Mouse (Mus musculus): Measurements from ENCODE around the gene Nat8f6.
"Not testable (repeated sequence)": the region's sequence is repeated elsewhere in the genome, so short reads cannot be mapped to it uniquely, and the experiment has no call there.

The Nat8f6 gene

DNA sequence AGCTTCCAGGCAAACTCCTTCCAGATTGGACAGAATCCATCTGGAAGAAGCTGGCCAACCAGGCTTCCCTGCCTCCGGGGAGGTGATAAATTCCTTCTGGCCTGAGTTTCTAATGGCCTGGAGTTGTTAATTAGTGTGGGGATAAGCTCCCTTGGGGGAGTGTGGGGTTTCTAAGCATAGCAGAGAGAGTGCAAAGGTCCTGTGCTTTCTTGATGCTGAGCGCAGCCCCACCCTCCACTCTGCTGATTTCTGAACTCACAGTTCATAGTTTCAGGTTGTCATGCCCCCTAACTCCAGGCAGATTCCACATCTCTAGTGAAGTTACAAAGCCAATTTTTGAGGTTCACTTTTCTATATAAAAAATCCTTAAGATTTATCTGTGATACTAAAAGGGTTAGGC, 14.3 kb upstream of the Nat8f6 start:
- not testable (repeated sequence) for DNase-seq

GRCm38 (mm10) chr6:85834504-85835100, 13.8 kb upstream of the Nat8f6 start:
- DNase-seq = not testable (repeated sequence)

DNA sequence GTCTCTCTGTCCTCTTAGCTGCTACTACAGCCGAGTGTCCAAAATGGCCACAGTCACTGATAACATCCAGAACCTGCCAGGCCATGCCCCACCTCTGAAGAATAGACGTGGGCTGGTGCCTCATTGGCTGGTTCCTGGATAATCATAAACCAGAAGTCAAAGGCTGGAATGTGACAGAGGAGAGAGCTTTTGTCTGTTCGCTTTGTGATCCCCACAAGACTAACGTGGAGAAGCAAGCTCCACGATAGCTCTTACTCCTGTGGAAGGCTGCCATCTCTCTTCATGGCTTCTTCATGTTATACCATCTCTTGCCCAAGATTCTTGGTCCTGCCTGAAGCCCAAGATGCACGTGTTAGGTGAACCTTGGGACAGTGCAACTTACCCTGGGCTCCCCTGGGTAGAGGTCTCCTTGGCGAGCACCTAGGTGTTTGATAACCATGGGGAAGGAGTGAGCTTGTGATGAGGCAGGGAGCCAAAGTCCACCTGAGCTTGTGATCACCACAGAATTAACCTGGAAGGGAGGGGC, 11.1 kb upstream of the Nat8f6 start, which contains the start of gene Nat8:
TSS of gene Nat8 (minus strand) at position 287 of the 526 bp plus-strand sequence.
- DNase-seq = no peak

DNA sequence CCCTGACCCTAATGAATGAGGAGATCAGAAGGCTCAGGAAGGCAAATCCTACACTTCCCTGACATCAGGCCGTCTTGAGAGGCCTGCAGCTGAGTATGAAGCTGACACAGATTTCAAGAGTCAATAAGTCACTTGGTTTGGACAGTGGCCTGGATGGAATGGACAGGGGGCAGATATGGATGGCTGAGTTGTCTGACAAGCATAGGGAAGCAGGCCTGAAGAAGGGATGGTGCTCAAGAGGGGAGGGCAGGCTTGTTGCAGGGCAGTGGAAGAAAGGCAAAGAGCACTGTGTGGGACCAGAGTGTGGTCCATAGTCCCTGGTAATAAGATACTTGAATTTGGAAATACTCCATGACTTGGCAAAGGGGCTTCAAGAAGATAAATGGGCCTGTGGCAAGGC, 8.7 kb upstream of the Nat8f6 start:
- DNase-seq = no peak

DNA sequence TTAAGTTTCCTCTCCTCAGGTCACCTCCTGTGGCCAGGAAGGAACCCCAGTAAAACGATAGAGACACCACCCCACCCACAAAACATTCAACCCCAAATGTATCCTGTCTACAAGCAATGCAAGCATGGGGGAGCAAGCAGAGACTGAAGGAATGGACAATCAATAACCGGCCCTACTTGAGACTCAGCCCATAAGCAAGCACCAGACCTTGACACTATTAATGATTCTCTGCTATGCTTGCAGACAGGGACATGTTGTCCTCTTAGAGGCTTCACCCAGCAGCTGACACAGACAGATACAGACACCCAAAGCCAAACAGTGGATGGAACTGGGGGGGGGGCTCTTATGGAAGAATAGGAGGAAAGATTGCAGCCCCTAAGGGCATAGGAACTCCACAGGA, 5.1 kb upstream of the Nat8f6 start:
- DNase-seq = no peak

DNA sequence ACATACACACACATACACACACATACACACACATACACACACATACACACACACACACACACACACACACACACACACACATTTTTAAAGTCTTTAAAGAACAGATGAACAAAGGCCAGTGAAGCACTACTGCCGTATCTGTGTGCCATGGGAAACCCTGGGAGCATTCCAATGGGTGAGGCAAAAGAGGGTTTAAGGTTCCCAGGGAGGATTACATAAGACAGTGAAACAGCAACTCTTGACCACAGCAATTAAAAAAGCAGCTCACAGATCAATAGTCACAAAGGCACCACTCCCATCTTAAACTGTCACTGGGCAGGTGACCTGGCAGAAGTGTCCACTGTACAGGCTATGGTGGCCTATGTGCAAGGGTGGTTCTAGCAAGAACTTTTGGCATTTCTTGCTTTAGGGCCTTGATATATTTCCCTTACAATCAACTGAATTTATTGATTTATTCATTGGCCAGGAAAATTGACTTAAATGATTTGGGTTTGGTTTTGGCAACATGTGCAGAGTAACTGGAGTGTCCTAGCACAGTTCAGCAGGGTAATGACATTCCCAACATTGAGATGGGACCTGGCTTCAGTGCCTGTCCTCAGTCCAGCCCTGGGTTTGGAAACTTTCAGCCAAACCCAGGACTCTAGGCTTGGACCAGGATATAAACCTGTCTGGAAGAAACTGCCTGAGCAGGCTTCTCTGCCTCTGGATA, 2.8 kb upstream of the Nat8f6 start:
- no peak for DNase-seq

DNA sequence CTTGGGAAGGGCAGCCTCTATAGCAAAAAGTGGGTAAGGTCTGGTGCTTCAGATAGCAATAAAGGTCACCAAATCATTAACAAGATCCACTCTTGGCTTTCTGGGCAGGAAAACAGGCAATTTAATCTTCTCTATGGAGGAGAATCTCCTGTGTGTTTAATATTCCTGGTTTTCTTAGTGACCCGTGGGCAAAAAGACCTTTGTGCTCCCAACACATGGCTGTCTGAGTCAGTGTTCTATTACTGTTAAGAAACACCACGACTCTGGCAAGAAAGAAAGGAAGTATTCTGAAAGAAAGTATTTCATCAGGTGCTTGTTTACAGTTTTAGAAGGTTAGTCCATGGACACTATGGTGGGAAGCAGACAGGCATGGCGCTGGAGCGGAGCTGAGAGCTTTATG, 1.5 kb upstream of the Nat8f6 start:
- no peak for DNase-seq

DNA sequence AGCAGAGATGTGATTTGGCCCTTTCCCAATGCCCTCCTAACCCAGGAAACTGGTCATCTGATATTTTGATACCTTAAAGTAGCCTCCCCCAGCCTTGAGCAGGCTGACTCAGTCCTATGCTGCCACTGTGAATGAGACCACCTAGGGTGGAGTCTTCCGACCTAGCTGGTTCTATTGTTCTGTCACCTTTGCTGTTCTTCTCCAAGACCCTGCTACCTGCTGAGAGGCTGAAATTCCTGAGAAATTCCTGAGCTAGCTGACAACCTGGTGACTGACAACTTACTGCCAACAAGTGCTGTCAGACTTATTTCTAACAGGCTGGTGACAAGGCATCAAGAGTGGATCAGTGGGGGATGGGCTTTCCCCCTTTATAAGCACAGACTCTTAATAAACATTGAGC, 2.4 kb downstream of the Nat8f6 start:
- no peak for DNase-seq

DNA sequence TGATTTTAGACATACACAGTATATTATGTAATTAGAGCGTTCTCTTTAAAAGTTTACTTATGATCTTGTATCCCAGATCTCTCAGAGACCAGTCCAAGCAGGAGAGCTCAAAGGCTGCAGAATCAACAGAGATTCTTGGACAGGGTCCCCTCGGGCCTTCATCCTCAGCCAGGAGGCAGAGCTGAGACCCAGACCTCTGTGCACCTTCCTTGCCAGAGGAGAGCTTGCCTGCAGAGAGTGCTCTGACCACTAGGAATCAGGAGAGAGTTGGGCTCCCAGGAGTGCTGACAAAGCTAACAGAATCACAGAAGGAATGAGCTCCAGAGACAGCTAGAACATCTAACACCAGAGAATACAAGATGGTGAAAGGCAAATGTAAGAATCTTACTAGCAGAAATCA, 7.4 kb downstream of the Nat8f6 start:
- DNase-seq = no peak

DNA sequence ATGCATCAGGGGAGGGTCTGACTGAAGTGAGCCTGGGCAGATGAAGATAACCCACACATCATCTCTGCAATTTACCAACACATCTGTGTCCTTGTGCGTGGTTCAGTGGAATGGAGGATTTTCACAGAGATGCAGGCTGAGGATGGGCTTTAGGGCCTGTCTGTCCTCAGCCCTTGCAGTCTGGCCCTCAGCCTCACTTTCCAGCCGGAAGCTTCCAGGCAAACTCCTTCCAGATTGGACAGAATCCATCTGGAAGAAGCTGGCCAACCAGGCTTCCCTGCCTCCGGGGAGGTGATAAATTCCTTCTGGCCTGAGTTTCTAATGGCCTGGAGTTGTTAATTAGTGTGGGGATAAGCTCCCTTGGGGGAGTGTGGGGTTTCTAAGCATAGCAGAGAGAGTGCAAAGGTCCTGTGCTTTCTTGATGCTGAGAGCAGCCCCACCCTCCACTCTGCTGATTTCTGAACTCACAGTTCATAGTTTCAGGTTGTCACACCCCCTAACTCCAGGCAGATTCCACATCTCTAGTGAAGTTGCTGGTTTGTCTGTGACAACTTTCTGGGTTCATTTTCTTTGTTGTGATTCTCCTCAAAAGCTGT, 9.7 kb downstream of the Nat8f6 start:
- not testable (repeated sequence) for DNase-seq

DNA sequence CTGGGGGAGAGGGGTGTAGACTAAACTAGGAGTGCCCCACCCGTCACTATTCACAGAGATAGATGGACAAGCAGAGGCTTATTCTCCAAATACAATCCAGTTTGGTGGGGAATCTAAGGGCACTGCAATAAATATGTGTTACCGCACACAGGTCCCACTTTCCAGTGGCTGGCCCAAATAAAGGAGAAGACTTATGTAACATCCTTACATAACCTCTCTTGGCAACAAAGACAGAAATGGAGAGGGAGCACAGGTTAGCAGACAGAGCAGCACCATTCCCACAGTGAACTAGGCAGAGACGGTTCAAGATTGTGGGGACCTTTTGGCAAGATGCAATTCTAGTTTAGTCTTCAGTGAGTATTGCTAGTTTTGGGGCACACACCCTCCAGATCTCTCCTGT, 10.2 kb downstream of the Nat8f6 start:
- not testable (repeated sequence) for DNase-seq

DNA sequence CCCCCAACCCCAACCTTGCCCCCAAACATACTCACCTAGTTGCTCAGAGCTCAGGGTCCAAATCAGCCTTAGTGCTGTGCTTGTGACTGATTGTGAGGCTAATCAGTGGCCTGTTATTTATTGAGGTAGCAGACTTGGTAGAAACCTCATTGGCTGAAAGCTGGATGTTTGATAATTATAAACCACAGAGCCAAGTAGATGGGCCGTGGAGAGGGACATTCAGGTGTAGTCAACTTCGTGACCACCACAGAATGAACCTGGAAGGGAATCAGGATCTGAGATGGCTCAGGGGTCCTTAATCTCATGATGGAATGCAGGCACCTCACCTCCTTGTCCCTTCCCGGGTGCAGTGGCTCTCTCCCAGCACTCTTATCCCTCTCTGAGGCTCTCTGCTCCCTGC, 11.0 kb downstream of the Nat8f6 start:
- not testable (repeated sequence) for DNase-seq

DNA sequence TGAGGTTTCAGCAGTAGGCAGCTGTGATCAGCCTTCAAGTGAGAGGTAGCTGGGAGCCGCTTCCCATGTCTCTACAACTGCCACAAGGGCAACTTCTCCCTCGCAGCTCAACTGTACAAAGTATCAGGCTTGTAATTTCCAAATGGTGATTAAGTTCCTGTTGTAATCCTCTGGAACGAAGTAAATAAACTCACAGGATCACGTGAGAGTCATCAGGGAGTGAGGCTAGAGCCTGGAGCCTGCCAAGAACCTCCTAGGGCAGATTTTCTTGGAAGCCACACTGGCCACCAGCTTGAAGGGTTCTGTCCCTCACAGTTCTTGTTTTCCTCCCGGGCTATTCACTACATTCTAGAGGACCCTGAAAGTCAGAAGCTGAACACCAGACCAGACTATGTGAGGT, 17.6 kb downstream of the Nat8f6 start:
- not testable (repeated sequence) for DNase-seq

- DNase-seq = peak; percentile 8
Measured at GRCm38 (mm10) chr6:85765532-85765931, 55.2 kb downstream of the Nat8f6 start, which contains the start of gene Nat8f3. Gene Nat8f3, minus strand, starts transcription at chr6:85765754.

- DNase-seq = not testable (repeated sequence)
Measured at GRCm38 (mm10) chr6:85763127-85764070, 57.4 kb downstream of the Nat8f6 start.

DNA sequence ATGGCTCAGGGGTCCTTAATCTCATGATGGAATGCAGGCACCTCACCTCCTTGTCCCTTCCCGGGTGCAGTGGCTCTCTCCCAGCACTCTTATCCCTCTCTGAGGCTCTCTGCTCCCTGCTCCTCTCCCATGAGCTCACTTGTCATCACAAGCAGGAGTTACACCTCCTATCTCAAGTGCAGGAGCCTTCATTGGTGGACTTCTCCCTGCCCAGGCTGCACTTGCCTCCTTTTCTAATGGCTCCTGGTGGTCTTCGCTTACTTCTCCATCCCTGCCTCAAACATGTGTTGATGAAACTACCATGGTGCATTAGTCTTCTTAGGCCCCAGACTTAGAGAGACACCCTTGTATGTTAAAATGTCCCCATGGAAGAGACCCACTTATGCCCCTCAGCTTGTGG, 58.1 kb downstream of the Nat8f6 start:
- DNase-seq = not testable (repeated sequence)

All from thymus, postnatal 4 days (tissue).